Mouse (Mus musculus): ENCODE results near the gene Prx.

- TF ChIP-seq CTCF (IDR thresholded peaks at IDR 0.05; ENCODE audit: borderline replicate concordance, control insufficient read depth, extremely low read depth, insufficient read depth, low read length, poor library complexity): no peak
- no peak for TF ChIP-seq POLR2A (IDR thresholded peaks at IDR 0.05; ENCODE audit: control insufficient read depth, extremely low read depth, insufficient read depth, low read length, poor library complexity)
Observed at GRCm38 (mm10) chr7:27535386-27535785, 36.3 kb downstream of the Prx start.

All from thymus, adult 2 months (tissue).